Mouse (Mus musculus) gastrocnemius, postnatal 25 days (tissue): Measurements from ENCODE around the gene Snrpa. TPM values are rescaled to one million over a fixed set of nuclear protein-coding genes. Genes with fewer than 3 reads are reported as not detected.
A peak's percentile ranks its signal among the peaks of the same experiment; 100 is the strongest.
"Not testable (repeated sequence)": the region's sequence is repeated elsewhere in the genome, so short reads cannot be mapped to it uniquely, and the experiment has no call there.

Source experiments
- DNase-seq: peaks from one replicate; pipeline ENCODE4 v3.0.0; 2022
- long read RNA-seq, 2 experiments: library from polyadenylated mRNA; stranded (forward); transcript quantifications; one replicate each; pipeline ENCODE4 v2.0.0; 2021
- total RNA-seq, 2 experiments: library from RNA; stranded (reverse); gene quantifications; 1 replicate in 1 of 2; 2 replicates in 1 of 2; pipeline ENCODE4 v1.2.3; 2021

Gene Snrpa
- total RNA-seq: 10 to 100 TPM; 31.4 to 31.8 TPM
- long read RNA-seq, experiment 1, transcript Snrpa-202 (7 exons, 1,336 nt): minor isoform, 7 of 46 reads
- long read RNA-seq, experiment 1, transcript Snrpa-201 (7 exons, 1,365 nt): major isoform, 30 of 46 reads
- long read RNA-seq, experiment 1, partial matches to known transcripts: 5 of 46 reads
- long read RNA-seq, experiment 1, other reads (novel, unspliced or antisense): 1 of 46 reads
- long read RNA-seq, experiment 2, transcript Snrpa-201 (7 exons, 1,365 nt): major isoform, 34 of 57 reads
- long read RNA-seq, experiment 2, transcript Snrpa-202 (7 exons, 1,336 nt): minor isoform, 14 of 57 reads
- long read RNA-seq, experiment 2, partial matches to known transcripts: 5 of 57 reads
- long read RNA-seq, experiment 2, other reads (novel, unspliced or antisense): 0 of 57 reads

- peak; percentile 98 for DNase-seq
Observed at GRCm38 (mm10) chr7:27195681-27196611, at the start of gene Snrpa, which contains the start of gene BC024978. Gene Snrpa, minus strand, starts transcription at chr7:27196271. Gene BC024978, plus strand, starts transcription at chr7:27195781.

- DNase-seq: not testable (repeated sequence)
Observed at GRCm38 (mm10) chr7:27244088-27244487, 48.0 kb upstream of the Snrpa start.

DNA sequence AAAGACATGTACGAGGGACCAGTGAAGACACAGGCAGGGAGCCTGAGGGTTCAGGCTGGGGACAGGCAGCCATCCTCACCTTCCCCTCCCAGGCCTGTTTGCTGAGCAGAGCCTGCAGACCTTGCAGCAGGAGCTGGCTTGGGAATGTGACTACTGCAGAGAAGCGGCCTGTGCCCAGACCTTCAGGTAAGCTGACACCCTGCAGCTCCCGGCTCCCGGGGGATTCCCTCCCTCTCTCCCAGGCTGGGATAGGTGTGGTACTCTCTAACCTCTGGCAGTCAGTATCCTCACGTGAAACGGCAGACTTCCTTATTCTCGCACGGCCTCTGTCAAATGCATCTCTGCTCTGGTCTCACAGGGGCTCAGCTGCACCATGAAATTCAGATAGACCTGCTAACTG, 47.1 kb upstream of the Snrpa start:
- peak; percentile 72 for DNase-seq

DNA sequence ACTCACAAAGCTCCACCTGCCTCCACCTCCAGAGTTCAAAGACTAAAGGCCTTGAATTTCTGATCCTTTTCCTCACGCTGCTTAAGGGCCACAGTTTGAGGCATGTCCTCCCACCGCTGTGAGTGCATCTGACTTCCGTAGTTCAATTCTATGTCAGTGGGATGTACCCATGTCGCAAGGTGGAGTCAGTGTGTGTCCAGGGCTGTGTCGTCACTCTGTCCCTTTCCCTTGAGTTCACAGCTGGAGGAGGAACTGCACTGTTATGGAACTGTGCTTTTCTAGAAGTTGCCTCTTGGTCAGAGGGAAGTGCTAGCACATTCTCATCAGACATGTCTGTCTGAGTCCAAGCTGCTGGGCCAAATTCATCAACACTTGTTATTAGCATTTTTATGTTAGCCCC, 42.5 kb upstream of the Snrpa start:
- no peak for DNase-seq

DNA sequence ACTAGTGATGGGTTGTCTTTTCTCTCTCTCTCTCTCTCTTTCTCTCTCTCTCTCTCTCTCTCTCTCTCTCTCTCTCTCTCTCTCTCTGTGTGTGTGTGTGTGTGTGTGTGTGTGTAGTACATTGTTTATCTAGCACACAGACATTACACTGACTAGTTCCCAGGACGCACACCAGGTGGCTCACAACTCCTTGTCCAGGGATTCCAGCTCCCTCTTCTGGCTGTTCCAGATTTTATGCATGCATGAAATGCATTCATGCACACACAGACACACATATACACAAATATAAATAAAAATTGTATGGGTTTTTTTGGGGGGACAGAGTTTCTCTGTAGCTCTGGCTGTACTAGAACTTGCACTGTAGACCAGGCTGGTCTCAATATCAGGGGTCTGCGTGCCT, 41.5 kb upstream of the Snrpa start:
- no peak for DNase-seq

GRCm38 (mm10) chr7:27235726-27236125, 39.7 kb upstream of the Snrpa start:
- no peak for DNase-seq

- no peak for DNase-seq
Observed at GRCm38 (mm10) chr7:27233300-27233699, 37.2 kb upstream of the Snrpa start.

DNA sequence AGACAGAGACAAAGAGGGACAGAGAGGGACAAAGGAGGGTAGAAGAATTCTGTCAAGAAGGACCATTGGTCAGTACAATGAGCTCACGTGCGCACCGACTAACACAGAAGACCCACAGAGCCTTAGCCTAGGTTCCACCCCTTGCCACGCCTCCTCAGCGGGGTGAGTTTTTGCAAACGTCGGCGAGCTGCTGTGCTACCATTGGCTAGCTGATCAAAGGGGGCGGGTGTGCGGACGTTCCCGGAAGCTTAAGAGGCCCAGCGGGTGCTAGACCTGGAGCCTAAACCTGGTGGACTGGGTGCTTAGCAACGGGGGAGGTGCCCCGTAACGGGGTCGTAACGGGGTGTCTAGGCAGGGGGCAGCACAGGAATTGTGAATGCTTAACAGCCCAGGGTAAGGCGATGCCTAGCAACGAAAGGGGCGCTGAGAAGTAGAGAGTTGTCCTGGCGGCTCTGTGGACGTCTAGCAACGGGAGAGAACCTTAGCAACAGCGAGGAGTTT, 36.8 kb upstream of the Snrpa start, which contains the start of gene Coq8b:
Gene Coq8b (plus strand): TSS at position 243 of the 501 bp plus-strand sequence.
- peak; percentile 91 for DNase-seq

GRCm38 (mm10) chr7:27231693-27232331, 35.7 kb upstream of the Snrpa start:
- DNase-seq: peak; percentile 56

DNA sequence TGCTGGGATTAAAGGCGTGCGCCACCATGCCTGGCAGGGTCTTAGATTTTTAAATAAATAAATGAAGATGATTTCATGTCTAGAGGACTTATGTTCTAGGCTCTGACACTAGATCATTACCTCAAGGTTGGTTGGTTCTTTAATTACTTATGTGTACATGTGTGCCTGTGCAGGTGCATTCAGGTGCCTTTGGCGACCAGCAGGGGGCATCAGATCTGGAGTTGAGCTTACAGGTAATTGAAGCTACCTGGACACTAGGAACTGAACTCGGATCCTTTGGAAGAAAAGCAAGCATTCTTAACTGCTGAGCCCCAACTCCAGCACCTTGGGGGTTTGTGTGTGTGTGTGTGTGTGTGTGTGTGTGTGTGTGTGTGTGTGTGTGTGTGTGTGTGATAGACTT, 34.7 kb upstream of the Snrpa start:
- no peak for DNase-seq

DNA sequence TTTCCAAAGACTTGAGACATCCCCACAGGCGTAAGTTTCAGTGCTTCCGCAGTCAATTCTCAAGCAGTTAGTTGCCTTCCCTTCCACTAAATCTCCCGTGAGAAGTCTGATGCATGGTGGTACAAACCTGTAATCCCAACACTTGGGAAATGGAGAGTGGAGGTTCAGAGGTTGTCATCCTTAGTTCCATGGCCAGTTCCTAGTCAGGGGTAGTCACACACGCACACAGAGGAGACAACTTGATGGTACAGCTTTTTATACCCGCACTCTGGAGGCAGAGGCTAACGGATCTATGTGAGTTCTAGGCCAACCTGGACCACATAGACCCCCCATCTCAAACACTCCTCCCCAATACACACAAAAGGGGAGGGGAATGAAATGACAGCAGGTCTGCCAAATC, 32.8 kb upstream of the Snrpa start:
- no peak for DNase-seq

DNA sequence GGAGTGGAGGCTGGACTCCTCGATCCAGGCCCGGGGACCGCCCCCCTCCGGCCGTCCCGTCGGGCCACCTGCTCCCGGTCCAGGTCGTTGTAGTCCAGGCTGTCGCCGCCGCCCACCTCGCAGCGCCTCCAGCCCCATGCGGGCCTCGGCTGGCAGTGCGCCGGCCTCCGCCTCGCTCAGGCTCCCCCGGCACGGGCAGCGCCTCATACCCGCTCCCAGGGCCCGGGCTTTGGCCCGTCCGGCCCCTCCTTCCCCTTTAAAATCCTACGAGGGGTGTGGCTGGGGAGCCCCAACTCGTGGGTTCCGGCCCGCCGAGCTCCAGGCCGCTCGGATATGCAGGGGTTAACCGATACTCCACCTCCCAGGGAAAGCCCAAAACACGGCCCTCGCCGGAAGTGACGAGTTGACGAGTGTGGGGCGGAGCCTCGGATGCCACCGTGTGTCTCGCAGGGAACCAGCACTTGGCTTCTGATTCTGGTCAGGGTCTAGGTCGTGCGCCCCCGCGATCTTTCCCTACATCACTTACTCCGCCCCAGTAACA, 32.3 kb upstream of the Snrpa start, which contains the start of gene Itpkc:
Gene Itpkc (minus strand): TSS at position 381 of the 541 bp plus-strand sequence.
- peak; percentile 91 for DNase-seq

- no peak for DNase-seq
Observed at GRCm38 (mm10) chr7:27227676-27228075, 31.6 kb upstream of the Snrpa start.

DNA sequence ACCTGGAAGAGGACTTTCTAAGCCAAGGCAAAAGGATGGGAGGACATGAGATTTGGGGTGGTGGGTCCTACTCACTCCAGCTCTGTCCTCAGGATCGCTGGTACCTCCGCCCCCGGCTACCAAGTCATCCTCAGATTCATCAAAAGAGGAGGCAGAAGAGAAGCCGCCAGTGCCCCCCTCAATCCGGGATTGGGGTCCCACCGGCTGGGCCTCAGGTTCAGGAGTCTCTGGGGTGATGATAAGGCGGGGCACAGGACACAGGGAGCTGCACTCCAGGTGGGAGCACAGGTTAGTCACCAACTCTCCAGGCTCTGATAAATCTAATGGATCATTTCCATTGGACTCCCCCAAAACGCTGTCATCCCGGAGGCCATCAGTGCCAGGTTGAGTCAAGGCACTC, 31.2 kb upstream of the Snrpa start:
- DNase-seq: no peak

DNA sequence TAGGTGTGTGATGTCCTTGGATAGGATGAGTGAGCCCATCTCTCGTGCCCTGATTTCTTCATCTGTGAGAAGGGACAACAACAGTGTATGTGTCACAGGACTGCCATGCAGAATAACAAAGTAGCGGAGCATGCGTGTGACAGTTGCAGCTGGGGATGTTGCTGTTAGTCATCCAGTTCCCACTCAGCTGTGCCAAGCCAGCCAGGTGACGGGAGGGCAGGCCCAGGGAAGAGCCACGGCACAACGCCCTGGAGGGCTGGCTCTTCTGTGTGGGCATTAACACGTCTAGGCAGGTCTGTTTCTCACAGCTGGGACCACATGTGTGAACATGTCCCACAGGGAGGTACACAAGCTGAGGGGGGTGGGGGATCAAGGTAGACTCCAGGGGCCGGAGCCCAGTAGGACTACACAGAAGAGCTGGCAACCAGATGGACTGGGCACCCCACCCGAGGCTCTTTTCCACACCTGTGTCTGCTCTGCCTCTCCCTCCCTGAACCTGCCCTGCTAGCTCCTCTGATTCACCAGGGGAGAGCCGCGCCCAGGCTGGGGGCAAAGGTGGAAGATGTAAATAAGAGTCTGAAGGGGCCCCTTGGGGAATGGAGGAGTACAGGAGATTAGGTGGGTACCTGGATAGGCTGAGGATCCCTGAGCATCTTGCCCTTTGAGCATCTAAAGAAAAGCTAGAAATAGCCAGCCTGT, 29.0 kb upstream of the Snrpa start:
- DNase-seq: peak; percentile 55

DNA sequence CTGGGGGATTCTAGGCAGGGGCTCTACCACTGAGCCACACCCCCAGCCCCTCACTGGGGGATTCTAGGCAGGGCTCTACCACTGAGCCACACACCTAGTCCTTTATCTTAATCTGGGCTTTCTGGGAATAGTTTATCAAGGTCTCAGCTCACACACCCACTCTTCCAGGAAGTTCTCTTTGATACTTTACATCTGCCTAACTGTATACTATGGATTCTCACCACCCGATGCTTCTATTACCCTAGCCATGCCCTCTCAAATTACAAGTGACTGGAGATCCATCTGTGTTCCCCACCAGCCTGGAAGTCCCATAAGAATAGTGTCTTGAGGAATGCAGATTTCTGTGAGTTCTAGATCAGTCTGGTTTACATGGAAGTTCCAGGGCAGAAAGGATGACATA, 26.5 kb upstream of the Snrpa start:
- DNase-seq: no peak

- no peak for DNase-seq
Observed at GRCm38 (mm10) chr7:27221939-27222338, 25.9 kb upstream of the Snrpa start.

GRCm38 (mm10) chr7:27219937-27220336, 23.9 kb upstream of the Snrpa start:
- no peak for DNase-seq

DNA sequence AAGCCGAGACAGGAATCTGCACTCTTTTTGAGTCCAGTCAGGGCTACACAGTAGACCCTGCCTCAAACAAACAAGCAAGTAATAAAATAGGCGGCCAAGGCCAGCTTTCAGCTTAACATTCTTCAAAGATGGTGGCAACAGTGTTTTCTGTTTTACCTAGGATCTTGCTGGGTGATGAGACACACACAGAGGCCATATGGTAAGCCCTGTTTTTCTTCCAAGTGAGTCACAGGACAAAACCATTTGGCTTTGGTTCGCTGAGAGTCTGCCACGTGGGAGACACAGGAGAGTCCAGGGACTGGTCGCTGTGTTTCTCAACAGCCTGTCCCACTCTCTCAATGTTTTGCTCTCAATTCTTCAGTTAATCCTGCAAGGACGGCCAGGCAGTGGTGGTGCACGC, 22.5 kb upstream of the Snrpa start:
- no peak for DNase-seq

DNA sequence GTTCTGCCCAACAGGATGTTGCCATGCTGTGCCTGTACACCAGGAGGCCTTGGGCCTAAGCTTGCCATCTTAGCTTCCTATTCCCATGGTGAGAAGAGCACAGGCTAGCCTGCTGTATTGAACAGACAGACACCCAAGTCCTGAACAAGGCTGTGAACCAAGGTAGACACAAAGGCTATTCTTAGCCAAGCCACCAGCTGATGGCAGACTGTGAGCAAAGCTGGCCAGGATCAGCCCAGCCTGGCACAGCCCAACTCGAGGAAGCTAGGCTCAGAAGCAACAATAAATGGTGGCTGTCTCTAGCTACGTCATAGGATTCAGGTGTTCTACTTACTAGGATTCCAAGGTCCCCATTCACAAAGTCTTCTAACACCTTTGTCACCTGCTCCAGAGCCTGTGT, 16.6 kb upstream of the Snrpa start:
- no peak for DNase-seq
